Mouse (Mus musculus) MN1 (cell line): ENCODE data around the gene Cd46.

ENCODE experiments used
- DNase-seq: peaks from one replicate; pipeline ENCODE4 v3.0.0-alpha.2; 2016; ENCODE audit warnings: low spot score

The Cd46 gene

DNA sequence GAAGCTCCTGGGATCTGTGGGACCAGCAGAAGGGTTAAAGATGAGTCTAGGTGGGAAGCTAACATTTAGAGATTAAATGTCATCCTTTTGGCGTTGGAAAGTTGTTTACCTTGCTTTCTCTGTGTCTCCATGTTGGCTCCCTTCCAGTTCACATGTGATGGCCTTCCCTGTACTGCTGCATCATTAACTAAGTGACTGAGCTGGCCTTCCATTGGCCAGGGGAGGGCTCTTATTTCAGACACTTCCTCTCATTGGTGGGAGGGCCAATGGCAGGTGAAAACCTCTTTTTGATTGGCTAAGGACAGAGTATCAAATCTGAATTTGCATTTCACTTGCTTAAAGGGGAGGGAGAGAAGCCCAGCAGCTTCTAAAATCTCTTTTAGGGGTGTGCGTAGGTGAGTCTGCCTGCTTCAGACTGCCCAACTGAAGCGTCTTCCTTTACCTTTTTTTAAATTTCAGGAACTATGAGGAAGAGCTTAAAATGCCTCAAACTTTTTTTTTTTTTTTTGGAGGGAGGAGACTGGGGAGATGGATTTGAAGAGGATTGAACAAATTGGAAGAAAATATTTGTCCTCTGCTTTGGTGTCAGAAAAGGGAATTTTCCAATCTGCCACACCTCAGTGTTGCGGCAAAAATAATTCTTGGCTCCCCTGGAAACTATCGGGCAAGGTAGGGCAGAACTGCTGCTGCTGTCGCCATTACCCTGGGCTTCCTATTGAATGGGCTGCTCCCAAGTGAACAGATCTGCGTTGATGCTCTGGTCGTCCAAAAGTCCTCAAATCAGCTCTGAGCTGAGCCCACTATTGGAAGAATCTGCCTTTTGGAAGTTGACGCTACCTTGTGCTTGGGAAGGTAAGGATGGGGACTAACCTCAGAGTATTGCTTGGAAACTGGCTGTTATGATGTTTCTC lies 73.7 kb downstream of the Cd46 start:
- peak; percentile 70 for DNase-seq

DNA sequence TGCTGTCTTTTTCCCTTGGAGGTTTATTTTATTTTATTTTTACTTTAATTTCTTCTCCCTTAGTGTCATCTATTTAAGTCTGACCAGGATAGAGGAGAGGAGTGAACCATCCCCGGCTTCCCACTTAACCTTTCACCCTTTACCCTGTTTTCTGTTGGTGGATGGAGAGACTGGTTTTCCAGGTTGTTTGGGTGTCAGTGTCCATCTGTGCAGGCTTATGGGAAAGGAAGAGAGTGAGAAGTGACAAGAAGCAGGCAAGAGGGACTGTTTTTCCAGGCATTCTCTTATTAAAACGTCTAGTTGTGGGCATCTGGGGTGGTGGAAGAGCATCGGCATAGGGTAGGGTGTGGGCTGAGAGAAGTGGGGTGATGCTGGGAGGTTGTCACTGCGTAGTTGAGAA lies 74.4 kb downstream of the Cd46 start:
- peak; percentile 6 for DNase-seq

DNA sequence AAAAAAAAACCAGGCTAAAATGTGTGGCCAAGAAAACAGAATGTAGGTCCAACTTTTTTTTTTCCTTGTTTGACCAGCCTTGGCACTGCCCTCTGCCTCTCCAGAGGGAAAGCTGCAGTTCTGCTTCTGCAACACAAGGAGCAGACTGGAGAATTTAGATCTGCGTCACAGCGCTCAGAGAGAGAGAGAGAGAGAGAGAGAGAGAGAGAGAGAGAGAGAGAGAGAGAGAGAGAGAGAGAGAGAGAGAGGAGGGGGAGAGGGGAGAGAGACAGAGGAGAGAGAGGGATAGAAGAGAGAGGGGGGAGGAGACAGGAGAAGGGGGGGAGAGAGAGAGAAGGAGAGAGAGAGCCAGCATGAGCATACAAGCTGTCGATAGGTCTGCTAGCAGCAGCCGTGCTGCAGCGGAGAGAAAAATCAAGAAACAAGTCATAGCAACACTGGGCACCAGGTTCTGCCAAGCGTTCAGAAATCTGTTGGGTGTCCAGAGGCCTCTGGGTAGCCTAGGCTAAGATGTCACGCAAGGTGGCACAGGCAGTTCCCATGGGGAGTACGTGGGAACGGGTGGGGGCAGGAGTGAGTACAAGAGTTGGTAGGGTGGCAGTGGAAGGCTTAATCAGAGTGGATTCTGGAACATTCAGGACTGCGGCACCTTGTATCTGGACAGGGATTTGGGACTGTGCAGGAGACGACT lies 75.1 kb downstream of the Cd46 start:
- DNase-seq: peak; percentile 77

DNA sequence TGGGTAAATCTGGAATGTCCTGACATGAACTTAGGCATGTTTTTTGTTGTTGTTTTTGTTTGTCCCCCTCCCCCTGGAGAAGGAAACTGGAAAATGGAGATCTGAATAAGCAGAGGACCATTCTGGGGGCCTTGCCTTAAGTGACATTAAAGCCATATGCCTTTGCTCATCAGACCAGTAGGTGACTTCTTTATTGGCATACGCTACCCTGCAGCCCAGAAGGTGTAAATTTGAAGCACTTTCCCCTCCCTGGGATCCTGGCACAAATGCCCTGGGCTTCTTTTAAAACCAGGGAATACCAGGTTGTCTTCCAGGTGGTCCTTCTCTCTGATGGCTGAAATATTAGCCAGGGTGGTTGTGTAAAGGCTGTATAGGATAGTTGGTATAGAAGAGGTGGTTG lies 76.8 kb downstream of the Cd46 start:
- DNase-seq: no peak

DNA sequence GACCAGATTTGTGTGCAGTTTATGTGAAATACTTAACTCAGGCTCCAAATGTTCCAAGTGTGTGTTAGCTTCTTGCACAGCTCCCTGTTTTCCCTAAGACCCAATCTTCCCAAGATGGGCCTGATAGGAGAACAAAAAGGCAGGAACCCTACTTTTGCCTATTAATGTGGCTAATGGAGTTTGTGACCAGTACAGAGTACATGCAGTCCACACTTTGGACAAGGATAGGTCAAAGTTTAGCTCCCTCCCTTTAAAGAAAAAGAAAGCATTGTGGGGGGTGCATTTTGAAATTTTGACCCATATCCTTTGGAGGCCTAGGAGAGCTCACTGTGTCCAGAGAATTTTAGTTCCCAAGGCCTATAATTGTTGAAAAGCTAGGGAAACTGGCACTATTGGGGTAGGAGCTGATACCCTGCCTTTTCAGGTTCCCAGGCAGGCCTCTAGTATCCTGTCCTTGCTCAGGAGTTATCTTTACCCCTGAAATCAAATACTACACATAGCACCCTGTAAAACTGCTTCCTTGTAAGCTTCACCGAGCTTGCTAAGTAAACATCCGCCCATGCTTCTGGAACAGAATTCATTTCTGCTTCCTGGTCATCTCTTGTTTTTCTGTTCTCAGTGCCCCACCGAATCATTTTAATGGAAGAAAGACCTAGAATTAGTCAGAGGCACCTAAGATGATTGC lies 77.7 kb downstream of the Cd46 start:
- no peak for DNase-seq

DNA sequence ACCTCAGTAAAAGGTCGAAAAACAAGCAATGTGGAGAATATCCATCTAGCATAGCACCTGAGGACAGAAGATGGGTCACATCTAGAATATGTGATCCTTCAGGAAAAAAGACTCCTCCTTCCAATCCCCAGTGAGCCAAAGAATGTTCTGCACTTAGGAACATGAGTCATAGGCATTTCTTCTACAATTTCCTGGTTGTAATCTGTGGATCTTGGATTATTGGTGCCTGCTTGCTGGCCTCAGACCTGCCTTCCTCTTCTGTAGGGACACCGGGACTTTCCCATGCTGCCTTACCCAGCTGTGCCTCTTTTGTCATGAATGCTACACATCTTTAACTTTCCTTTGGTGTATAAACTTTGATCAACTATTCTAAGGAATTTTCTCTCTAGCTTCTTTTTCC lies 79.5 kb downstream of the Cd46 start:
- DNase-seq: peak; percentile 10

DNA sequence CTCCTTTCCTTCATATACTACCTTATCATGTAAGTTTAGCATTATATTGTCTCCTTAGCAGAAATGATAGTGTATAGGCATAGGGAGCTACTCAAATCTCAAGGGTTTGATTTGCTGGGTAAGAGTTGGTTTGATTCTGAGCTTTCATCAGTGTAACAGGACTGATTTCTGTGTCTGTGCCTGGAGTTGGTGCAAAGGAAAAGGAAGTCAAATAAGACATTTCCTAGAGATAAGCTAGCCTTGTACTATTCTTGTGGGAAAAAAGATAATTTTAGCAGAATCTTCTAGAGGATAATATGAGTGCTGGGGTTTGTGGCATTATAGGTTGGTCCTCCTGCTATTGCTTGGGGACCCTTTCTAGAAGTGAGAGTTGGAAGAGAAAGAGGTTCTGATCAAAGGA lies 85.8 kb downstream of the Cd46 start:
- DNase-seq: no peak

DNA sequence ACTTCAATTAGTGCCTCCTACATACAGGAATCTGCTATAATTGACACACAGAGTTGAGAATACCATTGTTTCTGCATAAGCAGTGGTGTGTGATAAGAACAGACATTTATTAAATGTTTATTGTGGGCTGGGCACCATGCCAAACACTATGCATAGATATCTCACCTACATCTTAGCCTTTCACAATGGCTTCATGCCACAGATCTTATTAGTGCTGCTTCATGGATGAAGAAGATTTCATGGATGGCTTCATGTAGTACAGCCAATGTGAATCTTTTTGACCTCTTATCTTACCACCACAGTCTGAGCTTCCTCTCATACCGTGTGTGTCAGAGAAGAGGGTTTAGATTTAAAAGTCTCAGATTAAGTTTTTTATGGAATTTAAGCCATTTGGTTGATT lies 87.9 kb downstream of the Cd46 start:
- no peak for DNase-seq

DNA sequence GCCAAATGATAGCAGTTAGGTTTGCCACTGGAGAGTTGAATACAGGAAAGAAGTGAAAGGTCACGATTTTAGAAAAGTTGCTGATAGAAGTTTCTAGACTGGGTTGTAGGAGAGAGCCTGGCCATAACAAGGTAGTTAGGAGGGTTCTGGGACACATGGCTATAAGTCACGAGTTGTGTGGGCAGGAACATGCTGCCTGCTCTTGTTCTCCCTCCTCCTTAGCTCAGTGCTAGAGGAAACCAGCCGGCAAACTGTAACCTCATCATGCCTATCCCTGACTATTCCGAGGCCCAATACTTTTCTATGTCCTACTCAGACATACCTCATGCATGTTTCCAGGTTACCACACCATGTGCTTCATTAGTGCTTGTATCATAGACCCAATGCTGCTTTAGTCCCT lies 88.7 kb downstream of the Cd46 start:
- DNase-seq: no peak

DNA sequence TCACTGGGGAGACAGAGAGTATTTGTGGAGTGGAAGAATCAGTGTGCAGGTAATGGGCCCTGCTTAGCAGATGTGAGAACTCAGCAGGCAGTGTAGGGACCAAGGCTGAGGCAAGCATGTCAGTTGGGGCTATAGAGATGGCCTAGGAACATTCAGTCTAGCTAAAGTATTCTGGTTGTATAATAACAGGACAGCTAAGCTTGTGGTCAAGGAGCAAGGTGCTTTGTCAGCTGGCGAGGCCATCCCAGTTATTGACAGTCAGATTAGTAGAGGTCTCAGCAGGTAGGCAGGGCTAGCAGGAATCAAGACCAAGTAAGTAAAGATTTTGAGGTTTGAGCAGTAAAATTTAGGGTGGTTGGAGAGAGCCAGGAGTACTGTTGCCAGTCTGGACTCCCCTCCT lies 93.7 kb downstream of the Cd46 start:
- DNase-seq: no peak

DNA sequence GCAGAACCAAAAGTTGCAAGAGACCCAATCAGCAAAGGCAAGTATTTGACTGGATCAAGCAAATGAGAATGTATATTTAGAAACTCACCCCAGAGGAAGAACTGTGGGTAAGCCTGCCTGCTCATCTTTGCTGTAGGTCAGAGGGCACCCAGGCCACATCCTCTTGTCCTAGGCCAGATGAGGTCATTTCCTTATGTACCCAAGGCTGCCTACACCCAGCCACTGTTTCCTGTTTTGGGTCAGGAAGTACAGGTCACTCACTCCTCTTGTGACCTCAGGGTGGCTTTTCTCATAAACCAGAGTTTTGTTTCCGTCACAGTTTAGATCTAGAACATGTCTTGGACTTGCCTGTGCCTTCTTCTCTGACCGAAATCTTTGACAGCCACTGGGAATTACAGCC lies 96.9 kb downstream of the Cd46 start:
- DNase-seq: no peak

DNA sequence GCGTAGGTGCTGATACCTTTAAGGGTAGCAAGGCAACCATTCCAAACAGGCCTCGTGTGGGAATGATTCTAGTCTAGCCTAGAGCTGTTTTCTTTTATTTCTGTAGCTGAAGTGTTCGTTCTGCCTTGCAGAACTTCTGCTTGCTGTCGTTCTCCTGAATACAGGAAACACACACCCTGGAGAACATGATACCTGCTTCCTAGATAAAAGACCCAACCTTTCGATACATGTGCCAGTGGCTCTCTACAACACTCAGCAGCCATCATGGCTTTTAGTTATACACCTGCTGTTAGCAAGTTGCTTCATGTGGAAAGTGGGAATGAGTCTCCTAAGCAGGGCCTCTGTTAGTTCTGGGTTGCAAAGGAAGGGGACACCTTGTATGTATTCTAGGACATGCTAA lies 97.8 kb downstream of the Cd46 start:
- no peak for DNase-seq

DNA sequence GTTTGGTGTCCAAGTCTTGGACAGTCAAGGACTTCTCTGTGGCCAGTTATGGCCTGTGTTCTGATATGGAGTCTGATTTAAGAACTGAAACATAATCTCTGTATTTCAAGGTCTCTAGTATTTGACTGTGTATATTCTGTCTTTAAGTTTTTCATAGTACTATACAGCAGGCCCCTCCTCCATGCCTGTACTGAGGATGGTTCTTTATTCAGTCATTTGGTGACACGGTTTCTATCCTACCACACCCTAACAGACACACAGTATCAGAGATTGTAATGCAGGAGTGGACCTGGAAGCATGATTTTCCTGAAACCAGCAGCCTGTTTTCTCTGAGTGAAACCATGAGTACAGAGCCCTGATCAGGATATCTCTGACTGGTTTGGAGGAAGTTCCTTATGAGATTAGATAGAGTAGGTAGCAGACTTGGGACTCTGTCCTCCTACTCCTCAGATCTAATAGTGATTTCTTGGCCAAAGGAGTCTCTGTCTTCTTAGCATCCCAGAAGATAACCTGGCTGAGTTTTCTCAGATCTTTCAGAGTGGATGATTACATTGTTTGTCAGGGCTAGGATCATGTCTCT lies 98.5 kb downstream of the Cd46 start:
- DNase-seq: no peak

DNA sequence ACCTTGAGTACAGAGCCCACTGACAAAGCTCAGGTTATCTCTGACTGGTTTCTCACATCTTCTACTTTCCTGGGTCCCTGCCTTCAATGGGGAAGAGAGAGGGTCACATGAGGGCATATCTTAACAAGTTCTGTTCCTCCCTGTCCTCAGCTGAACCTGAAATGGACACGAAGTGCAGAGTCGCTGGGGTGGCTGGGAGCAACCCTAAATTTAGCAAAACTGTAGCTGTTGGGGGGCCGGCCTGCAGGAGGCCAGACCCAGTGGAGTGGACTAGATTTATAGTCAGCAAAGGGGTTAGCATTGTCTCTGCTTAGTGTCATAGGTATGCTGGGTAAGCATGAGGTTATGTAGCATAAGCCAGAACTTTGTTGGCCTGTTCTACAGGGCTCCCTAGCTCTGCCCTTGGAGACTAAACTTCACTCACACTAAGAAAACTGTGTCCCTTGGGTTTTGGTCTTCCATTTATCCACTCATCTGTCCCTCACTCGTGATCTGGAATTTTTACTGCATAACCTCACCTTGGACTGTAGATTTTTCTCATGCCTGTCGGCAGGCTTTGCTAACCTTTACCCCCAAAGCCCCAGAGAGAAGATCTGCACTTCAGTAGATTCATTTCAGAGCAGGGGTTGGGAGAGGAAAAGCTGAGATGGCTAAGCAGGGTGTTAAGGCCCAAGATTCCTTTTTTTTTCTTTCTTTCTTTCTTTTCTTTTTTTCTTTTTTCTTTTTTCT lies 99.3 kb downstream of the Cd46 start:
- DNase-seq: no peak

DNA sequence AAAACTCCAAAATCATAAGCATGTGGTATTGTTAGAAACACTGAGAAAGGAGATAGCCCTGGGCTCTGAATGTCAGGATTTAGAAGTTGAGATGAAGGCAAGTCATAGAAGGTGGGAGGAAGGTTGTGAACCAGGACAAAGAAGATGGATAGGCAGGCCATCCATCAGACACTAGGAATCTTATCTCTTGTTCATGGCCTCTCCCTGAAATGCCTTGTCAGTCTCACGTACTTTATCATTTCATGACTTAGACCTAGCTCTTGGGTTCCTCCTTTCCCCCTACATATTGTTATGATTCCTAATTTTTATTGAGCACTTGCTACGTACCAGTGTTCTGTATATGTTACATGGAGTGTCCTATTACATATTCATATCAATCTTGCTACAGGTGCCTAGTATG lies 100.4 kb downstream of the Cd46 start:
- DNase-seq: no peak

DNA sequence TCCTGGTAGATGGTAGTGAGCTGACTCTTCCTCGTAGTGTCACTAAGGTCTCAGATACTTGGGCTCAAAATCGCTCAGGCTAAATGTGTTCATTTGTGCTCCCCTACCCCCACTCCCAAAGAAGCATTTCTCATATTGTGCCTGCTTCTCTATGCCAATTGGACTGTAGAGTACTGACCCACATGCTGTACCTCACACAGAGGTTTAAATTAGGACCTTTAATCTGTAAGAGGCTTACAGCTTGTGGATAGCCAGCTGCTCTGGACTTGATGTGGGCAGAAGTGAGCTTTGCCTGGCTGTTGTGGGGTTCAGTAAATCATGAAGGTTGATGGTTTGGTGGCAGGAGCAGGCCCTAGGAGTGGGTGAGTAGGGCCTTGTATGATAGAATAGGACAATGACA lies 101.1 kb downstream of the Cd46 start:
- no peak for DNase-seq

DNA sequence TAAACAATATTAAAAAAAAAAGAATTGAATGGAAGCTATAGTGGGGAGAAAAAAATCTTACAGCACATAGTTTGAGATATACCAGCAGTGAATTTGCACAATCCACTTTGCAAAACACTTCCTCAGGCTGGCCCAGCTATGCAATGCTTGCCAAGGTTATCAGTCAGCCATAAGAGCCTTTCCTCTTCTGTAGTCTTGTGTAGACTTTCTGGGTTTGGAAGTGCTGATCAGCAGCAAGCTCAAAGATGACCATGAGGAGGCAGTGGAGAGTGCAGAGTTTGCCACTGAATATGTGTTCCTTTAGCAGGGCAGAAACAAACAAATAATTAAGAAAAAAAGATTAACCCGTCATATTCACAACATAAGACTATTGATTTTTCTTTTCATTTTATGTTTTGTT lies 103.0 kb downstream of the Cd46 start:
- no peak for DNase-seq
